Mouse (Mus musculus): ENCODE measurements around the gene Nacc1. TPM values are rescaled to one million over a fixed set of nuclear protein-coding genes. Genes with fewer than 3 reads are reported as not detected.

Gene Nacc1
- total RNA-seq, 2 experiments from 2014 or later = 95.5 to 96.8 TPM

GRCm38 (mm10) chr8:84712759-84713120 is 25.1 kb upstream of the Nacc1 start:
- H3K27ac ChIP-seq = peak overlapping the region; percentile 77
- no peak for TF ChIP-seq CTCF (IDR thresholded peaks at IDR 0.05)
- intact Hi-C loops (cut with DNase I) = no loop called here
- DNase-seq (ENCODE audit: extremely low spot score in 1 of 2, low spot score in 2 of 2) = no peak
- no peak overlapping the region for H3K4me3 ChIP-seq

- intact Hi-C loops (cut with DNase I) = no loop called here
- Histone ChIP-seq H3K27ac (peak overlapping the region; percentile 50), H3K4me3 (no peak overlapping the region)
- no peak for DNase-seq (ENCODE audit: extremely low spot score in 1 of 2, low spot score in 2 of 2)
- TF ChIP-seq CTCF (IDR thresholded peaks at IDR 0.05) = no peak; the same call in 1 of the 2 replicates
Observed at GRCm38 (mm10) chr8:84711933-84712758, 24.5 kb upstream of the Nacc1 start.

DNA sequence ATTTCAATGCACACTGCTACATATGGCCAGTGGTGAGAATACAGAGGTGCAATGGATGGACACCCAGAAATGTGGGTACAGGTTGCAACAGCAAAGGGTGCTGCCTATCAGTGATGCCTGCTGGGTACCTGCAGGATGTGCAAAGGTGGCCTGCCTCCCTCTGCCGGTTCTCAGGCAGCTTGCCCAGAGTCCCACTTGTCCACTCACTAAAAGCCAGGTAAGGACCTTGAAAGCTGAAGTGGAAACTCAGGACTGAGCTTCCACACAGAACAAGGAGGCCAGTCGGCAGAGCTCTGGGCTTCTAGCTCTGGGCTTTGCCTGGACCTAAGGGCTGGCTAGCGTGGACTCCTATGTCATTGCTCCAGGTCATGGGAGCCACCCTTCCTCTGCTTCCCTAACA is 23.6 kb upstream of the Nacc1 start:
- intact Hi-C loops (cut with DNase I) = no loop called here
- no peak for DNase-seq (ENCODE audit: extremely low spot score in 1 of 2, low spot score in 2 of 2)
- H3K4me3 ChIP-seq = no peak overlapping the region
- peak overlapping the region; percentile 50; the same call in 1 of the 2 replicates for H3K27ac ChIP-seq
- no peak for TF ChIP-seq CTCF (IDR thresholded peaks at IDR 0.05)

- Histone ChIP-seq H3K4me3 (no peak overlapping the region), H3K27ac (peak overlapping the region; percentile 61)
- TF ChIP-seq CTCF (IDR thresholded peaks at IDR 0.05) = no peak
- DNase-seq (ENCODE audit: extremely low spot score in 1 of 2, low spot score in 2 of 2) = no peak
- intact Hi-C loops (cut with DNase I) = loop anchor here (1.0 to 2.0 kb wide), 2 partner anchors 27 to 103 kb away; no protein-coding TSS in a partner anchor
Observed at GRCm38 (mm10) chr8:84709931-84710330, 22.3 kb upstream of the Nacc1 start.

GRCm38 (mm10) chr8:84708774-84709475 is 21.3 kb upstream of the Nacc1 start:
- DNase-seq (ENCODE audit: extremely low spot score in 1 of 2, low spot score in 2 of 2) = peak; percentile 81 to 85
- no peak overlapping the region for H3K4me3 ChIP-seq
- intact Hi-C loops (cut with DNase I) = loop anchor here (1.0 to 2.0 kb wide), 2 partner anchors 28 to 104 kb away; no protein-coding TSS in a partner anchor

GRCm38 (mm10) chr8:84708071-84708541 is 20.4 kb upstream of the Nacc1 start:
- Histone ChIP-seq H3K4me3 (no peak overlapping the region), H3K27ac (peak overlapping the region; percentile 72)
- no peak for TF ChIP-seq CTCF (IDR thresholded peaks at IDR 0.05)
- no peak for DNase-seq (ENCODE audit: extremely low spot score in 1 of 2, low spot score in 2 of 2)
- intact Hi-C loops (cut with DNase I) = loop anchor here (2.0 kb wide), 1 partner anchor 29 kb away; no protein-coding TSS in a partner anchor

More at GRCm38 (mm10) chr8:84708774-84709475, 21.3 kb upstream of the Nacc1 start:
- peak; percentile 95 for TF ChIP-seq CTCF (IDR thresholded peaks at IDR 0.05)
- peak overlapping the region; percentile 25; the same call in 1 of the 2 replicates for H3K27ac ChIP-seq

GRCm38 (mm10) chr8:84707267-84707883 is 19.7 kb upstream of the Nacc1 start:
- no peak for DNase-seq (ENCODE audit: extremely low spot score in 1 of 2, low spot score in 2 of 2)
- Histone ChIP-seq H3K27ac (peak overlapping the region; percentile 72), H3K4me3 (peak overlapping the region; percentile 13; the same call in 1 of the 2 replicates)
- TF ChIP-seq CTCF (IDR thresholded peaks at IDR 0.05) = no peak
- intact Hi-C loops (cut with DNase I) = no loop called here

DNA sequence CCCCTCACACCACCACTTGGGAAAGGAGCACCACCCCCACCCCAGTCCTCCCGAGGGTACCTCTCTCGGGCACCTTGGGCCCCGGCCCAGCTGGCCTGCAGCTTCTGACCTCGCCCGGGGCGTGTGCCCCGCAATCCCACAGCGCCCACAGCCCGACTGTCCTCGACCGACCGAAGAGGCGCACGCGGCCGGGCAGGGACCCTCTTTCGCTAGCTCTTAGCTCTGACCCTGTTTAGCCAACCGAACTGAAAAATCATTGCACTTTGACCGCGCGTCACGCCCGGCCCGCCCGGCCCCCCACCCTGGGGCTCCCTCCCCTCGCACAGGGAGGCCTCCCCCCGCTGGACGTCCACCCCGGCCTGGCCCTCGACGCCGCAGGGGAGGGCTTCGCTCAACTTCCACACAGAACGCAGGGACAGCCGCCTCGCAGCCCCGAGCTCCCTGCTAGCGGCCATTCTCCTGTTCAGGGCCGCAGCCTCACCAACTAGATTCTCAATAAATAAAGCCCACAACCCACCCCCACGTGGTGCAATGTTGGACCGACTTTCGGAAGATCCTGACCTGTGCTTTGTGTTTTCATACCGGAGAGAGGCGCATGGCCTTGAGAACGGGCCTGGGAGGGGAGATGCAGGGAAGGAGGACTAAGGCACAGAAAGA is 19.1 kb upstream of the Nacc1 start:
- no peak for DNase-seq (ENCODE audit: extremely low spot score in 1 of 2, low spot score in 2 of 2)
- H3K4me3 ChIP-seq = peak overlapping the region; percentile 17; the same call in 1 of the 2 replicates
- TF ChIP-seq CTCF (IDR thresholded peaks at IDR 0.05) = no peak
- peak overlapping the region; percentile 72 for H3K27ac ChIP-seq
- intact Hi-C loops (cut with DNase I) = no loop called here

GRCm38 (mm10) chr8:84705960-84706359 is 18.3 kb upstream of the Nacc1 start:
- Histone ChIP-seq H3K27ac (peak overlapping the region; percentile 25), H3K4me3 (peak overlapping the region; percentile 29; the same call in 1 of the 2 replicates)
- intact Hi-C loops (cut with DNase I) = no loop called here
- no peak for DNase-seq (ENCODE audit: extremely low spot score in 1 of 2, low spot score in 2 of 2)
- TF ChIP-seq CTCF (IDR thresholded peaks at IDR 0.05) = no peak

DNA sequence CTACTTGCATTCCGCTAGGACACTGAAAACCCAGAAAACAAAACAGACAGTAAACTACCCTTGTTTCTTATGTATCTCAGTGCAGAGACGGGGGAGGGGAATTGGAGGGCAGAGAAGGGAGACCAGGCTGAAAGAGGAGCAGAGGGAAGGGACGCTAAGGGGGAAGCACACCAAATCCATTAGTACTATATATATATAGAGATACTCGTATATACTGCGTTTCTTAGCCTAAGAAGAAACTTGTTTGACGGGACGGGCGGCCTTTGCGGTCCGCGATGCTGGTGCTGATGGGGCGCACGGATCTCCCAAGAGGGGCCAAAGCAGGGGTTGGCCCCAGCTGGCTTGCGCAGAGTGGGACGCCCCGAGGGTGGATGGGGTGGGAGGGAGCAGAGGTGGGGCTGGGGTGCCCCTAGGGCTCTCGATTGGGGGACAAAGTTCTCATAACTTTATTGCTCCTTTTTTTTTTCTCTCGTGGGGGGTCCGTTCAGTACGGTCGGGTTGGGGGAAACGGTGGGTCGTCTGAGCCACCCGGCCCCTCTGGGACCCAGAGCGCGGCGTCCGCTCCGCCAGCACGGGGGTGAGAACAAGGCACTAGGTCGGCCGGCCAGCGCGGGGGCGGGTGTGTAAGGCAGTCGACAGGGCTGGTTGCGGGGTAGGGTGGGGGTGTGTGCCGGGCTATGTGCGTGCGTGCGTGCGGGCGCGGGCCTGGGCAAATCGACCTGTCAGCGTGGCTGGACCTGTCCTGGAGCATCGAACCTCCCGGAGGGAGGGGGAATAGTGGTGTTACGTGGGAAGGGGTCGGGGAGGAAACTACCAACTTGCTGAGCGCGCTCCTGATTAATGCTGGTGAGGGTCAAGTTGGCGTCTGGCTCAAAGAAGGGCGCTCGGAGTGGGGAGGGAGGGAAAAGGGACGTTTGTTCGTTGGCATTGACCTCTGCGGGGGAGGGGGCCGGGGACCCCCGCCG is 17.5 kb upstream of the Nacc1 start:
- intact Hi-C loops (cut with DNase I) = no loop called here
- no peak for DNase-seq (ENCODE audit: extremely low spot score in 1 of 2, low spot score in 2 of 2)
- H3K27ac ChIP-seq = peak overlapping the region; percentile 74
- no peak for TF ChIP-seq CTCF (IDR thresholded peaks at IDR 0.05)
- H3K4me3 ChIP-seq = peak overlapping the region; percentile 29; the same call in 1 of the 2 replicates
